Mouse (Mus musculus): ENCODE data around the gene Efna5.

GRCm38 (mm10) chr17:62789291-62790290 is 91.5 kb downstream of the Efna5 start:
- TF ChIP-seq CTCF (IDR thresholded peaks at IDR 0.05; ENCODE audit: borderline replicate concordance, control insufficient read depth, extremely low read depth, insufficient read depth, low read length, poor library complexity) = no peak
- no peak for TF ChIP-seq POLR2A (IDR thresholded peaks at IDR 0.05; ENCODE audit: control insufficient read depth, extremely low read depth, insufficient read depth, low read length, poor library complexity)
